Mouse (Mus musculus) limb, embryonic 11.5 days (tissue): ENCODE results near the gene Fbxo39. TPM values are rescaled to one million over a fixed set of nuclear protein-coding genes. Genes with fewer than 3 reads are reported as not detected.

ENCODE experiments used
- ATAC-seq: fragments of 200-750 bp; cut with Nextera tagmentation; 2 replicates; pipeline ENCODE4 v1.8.0; 2017; ENCODE audit warnings: low read depth; ENCODE audit not compliant: insufficient number of reproducible peaks, low FRiP score, low TSS enrichment
- DNase-seq: peaks from one replicate; pipeline ENCODE4 v3.0.0-alpha.2; 2015; ENCODE audit warnings: low spot score
- H3K27ac ChIP-seq: fragments of 300-500 bp; sonication (generic); replicated peaks from 2 replicates; pipeline ENCODE4 v1.5.1; 2014; ENCODE audit warnings: low read depth, mild to moderate bottlenecking, low read length
- H3K27me3 ChIP-seq: fragments of 300-500 bp; sonication (generic); 2 replicates; pipeline ENCODE4 v1.6.1; 2014; ENCODE audit warnings: mild to moderate bottlenecking, low read length, mixed read lengths; ENCODE audit not compliant: control insufficient read depth, insufficient read depth
- H3K36me3 ChIP-seq: fragments of 300-500 bp; sonication (generic); 2 replicates; pipeline ENCODE4 v1.6.1; 2014; ENCODE audit warnings: mild to moderate bottlenecking, low read length, moderate library complexity, mixed read lengths; ENCODE audit not compliant: control insufficient read depth, insufficient read depth
- H3K4me1 ChIP-seq: fragments of 300-500 bp; sonication (generic); 2 replicates; pipeline ENCODE4 v1.6.1; 2014; ENCODE audit warnings: low read length, mixed read lengths; ENCODE audit not compliant: control insufficient read depth, insufficient read depth
- H3K4me2 ChIP-seq: fragments of 300-500 bp; sonication (generic); 2 replicates; pipeline ENCODE4 v1.6.1; 2014; ENCODE audit warnings: low read depth, mild to moderate bottlenecking, moderate library complexity; ENCODE audit not compliant: severe bottlenecking
- H3K4me3 ChIP-seq: fragments of 300-500 bp; sonication (generic); 2 replicates; pipeline ENCODE4 v1.5.1; 2014; ENCODE audit warnings: low read depth, low read length
- H3K9ac ChIP-seq: fragments of 300-500 bp; sonication (generic); 2 replicates; pipeline ENCODE4 v1.6.1; 2014; ENCODE audit warnings: mild to moderate bottlenecking, low read length
- H3K9me3 ChIP-seq: fragments of 300-500 bp; sonication (generic); 2 replicates; pipeline ENCODE4 v1.6.1; 2016; ENCODE audit warnings: low read length; ENCODE audit not compliant: control insufficient read depth
- WGBS: fragments of 180-500 bp; shearing (Covaris S2); extraction: QIAGEN DNeasy Blood & Tissue Kit; methylation state at CpG from one replicate; pipeline ENCODE4 v1.1.7; 2014; 5-methylcytosine and 5-hydroxymethylcytosine counted together
- polyA plus RNA-seq: library from polyadenylated mRNA; unstranded; fragments of >200 nt; fragmentation: Nextera tagmentation; extraction: Ambion mirVana; gene quantifications from 2 replicates; pipeline ENCODE4 v1.2.1, GENCODE M21; 2014

Gene Fbxo39
- not detected in 2 replicates for polyA plus RNA-seq

DNA sequence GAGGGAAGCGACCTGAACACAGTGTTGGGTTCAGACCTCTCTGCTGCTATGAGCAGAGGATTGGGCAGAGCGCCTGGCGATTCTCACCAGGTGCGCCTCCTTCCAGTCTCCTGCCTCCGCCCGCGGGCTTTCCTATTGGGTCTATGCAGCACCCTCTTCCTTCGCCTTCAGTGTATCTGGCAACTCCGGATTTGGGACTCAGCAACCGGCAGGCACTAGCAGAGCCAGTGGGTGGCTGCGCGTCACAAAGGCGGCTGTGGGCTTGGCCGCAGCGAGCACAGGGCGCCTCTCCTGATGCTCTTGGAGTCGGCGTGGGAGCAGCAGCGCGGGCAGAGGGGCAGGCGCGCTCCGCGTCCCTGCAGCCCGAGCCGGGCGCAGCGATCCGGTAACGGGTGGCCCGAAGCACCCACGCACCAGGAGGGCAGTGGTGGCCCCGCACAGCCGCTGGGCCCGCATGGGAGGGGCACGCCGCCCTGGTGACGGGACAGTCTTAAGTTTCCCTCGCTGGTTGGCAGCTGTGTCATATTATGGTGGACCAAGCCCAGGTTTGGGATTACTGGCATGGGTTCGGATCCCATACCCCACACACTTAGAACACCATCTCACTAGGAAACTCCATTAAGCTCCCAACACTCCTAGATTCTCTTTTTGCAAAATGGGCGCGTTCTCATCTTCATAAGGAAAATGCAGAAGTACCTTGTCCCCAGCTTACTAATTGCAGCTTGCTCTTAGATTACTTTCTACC is at the start of gene Fbxo39:
TSS of gene Fbxo39 (plus strand) at position 294 of the 745 bp plus-strand sequence.
- H3K27me3 ChIP-seq, result peaks cover 20% of the 10 kb centered on the region
- H3K9ac ChIP-seq, result peak within 1 kb of the TSS; percentile 27; the same call in 1 of the 2 replicates
- ATAC-seq (no peak), DNase-seq (peak; percentile 29)
- H3K4me1 ChIP-seq, result no peaks in the 10 kb centered on the region
- no peak within 1 kb of the TSS for H3K27ac ChIP-seq
- peak within 1 kb of the TSS; percentile 42 for H3K4me2 ChIP-seq
- H3K9me3 ChIP-seq, result no peaks in the 10 kb centered on the region
- peak within 1 kb of the TSS; percentile 16; the same call in 1 of the 2 replicates for H3K4me3 ChIP-seq
- H3K36me3 ChIP-seq, result no peaks in the 10 kb centered on the region
- 10% methylated on average over 41 of the region's 42 CpGs for WGBS

DNA sequence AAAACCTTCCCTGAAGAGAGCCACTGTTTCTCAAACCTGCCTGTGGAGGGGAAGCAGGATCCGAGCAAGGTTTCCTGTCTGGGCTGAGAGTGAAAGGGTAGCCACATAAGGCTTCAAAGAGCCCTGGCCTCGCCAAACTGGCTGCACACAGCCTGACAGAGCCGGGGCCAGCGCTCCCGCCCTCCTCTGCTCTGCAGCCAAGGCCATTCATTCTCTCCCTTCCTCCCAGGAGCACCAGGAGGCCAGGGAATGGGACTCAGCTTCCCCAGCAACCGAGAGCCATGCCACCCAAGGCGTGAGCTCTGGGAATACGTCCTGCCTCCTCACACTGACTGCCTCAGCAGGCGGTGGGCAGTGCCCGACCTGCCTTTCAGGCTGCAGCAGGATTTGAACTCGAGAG is 48.8 kb upstream of the Fbxo39 start:
- Histone ChIP-seq H3K9ac (no peak overlapping the region), H3K27me3 (peaks cover 37% of the 10 kb centered on the region), H3K4me2 (no peak overlapping the region), H3K36me3 (no peaks in the 10 kb centered on the region), H3K4me1 (no peaks in the 10 kb centered on the region), H3K27ac (no peak overlapping the region), H3K4me3 (no peak overlapping the region), H3K9me3 (no peaks in the 10 kb centered on the region)
- ATAC-seq, result no peak
- peak; percentile 23 for DNase-seq
- WGBS, result 10% methylated on average over 11 of the region's 11 CpGs

DNA sequence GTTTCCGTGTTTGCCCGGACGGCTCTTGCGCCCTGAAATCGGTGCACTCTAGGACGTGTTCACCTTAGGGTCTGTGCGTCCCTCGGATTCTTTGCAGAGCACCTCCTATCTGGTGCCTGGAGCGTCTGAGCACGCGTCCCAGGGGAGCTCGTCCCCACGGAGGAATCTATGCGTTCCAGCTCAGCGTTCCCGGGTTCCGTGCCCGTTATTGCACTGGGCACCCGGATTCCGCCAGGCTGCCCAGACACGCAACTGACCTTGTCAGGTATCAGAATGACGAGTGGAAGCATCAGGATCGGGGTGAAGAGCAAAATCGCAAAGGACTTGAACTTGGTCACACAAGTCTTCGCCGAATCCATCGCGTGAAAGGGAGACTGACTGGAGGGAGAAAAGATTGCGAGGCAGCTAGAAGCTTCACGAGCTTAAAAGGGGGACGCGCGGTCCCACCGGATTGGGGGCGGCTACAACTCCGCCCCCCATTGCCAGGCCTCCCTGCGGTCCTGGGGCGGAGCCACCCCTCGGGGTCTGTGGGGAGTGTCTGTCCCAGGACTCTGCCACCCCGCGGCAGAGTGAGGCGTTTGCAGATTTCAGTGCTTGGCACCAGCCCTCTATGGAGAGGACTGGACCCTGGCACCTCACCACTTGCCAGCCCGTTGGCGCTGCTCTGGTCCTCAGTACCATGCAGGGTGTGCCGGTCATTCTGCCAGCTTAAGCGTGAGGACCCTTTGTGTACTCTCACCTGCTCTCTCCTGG is 47.9 kb upstream of the Fbxo39 start:
- DNase-seq (peak; percentile 74), ATAC-seq (peak; percentile 60; the same call in 1 of the 2 replicates)
- H3K27ac ChIP-seq, result no peak overlapping the region
- H3K4me3 ChIP-seq, result peak overlapping the region; percentile 31
- H3K9me3 ChIP-seq, result no peaks in the 10 kb centered on the region
- 1% methylated on average over 46 of the region's 46 CpGs for WGBS
- H3K27me3 ChIP-seq, result peaks cover 37% of the 10 kb centered on the region
- no peaks in the 10 kb centered on the region for H3K4me1 ChIP-seq
- H3K36me3 ChIP-seq, result no peaks in the 10 kb centered on the region
- no peak overlapping the region for H3K9ac ChIP-seq
- peak overlapping the region; percentile 71 for H3K4me2 ChIP-seq

DNA sequence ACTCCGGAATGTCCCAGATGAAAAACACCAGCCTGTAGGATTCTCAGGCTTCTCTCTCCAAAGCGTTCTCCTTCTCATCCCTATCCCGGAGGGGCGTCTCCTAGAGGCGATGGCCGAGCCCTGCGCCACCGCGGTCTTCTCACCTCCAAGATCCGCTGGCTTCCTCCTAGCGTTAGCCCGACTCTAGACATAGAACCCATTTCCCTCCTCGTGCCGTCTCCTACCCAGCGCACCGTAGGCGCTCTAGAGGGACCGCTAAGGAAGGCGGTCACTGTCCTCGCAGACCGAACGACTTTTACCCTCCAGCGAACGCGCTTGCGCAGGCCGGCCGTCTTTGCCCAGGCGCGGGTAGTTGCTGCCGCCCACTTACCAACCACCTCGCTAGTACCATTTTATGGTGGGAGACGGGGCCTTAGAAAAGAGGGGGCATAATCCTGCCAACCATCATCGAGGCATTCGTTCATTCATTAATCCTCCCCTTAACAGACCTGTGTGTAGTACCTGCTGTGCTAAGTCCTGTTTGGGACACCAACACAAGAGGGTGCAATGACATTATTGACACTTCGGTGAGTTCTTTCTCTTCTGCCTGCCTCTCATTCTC is 47.2 kb upstream of the Fbxo39 start, which contains the start of gene Slc13a5:
TSS of gene Slc13a5 (minus strand) at position 263 of the 601 bp plus-strand sequence.
- DNase-seq, result no peak

DNA sequence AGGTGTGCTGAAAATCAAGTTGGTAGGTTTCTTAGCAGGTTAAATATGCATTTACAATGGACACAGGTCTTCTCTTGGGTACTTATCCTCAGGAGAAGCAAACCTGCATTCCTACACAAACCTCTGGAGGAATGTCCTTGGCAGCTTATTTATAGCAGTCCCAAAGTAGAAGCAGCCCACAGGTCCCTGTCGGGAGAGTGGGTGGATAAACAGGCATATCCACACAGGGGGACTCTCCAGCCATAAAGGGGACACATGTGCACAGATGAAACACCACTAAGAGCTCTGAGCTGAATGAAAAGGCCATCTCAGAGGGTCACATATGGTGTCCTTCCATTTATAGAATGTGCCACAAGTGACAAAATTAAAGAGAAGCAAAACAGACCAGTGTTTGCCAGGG is 42.5 kb upstream of the Fbxo39 start:
- no peaks in the 10 kb centered on the region for H3K36me3 ChIP-seq
- H3K27ac ChIP-seq, result no peak overlapping the region
- DNase-seq (no peak), ATAC-seq (no peak)
- WGBS, result 44% methylated on average over 1 of the region's 1 CpGs
- peaks cover 12% of the 10 kb centered on the region for H3K27me3 ChIP-seq
- no peak overlapping the region for H3K4me2 ChIP-seq
- no peaks in the 10 kb centered on the region for H3K4me1 ChIP-seq
- no peak overlapping the region for H3K9ac ChIP-seq
- no peak overlapping the region for H3K4me3 ChIP-seq
- H3K9me3 ChIP-seq, result no peaks in the 10 kb centered on the region

More for the DNA sequence above, 47.2 kb upstream of the Fbxo39 start, which contains the start of gene Slc13a5:
- peak within 1 kb of the TSS; percentile 71 for H3K4me2 ChIP-seq
- H3K4me3 ChIP-seq, result peak within 1 kb of the TSS; percentile 31
- 0 out of 2 replicates have a peak, but pooled peaks have one; percentile 13 for ATAC-seq
- H3K27me3 ChIP-seq, result peaks cover 37% of the 10 kb centered on the region
- H3K9me3 ChIP-seq, result no peaks in the 10 kb centered on the region
- WGBS, result 3% methylated on average over 36 of the region's 36 CpGs
- H3K27ac ChIP-seq, result no peak within 1 kb of the TSS
- no peaks in the 10 kb centered on the region for H3K4me1 ChIP-seq
- H3K36me3 ChIP-seq, result no peaks in the 10 kb centered on the region
- 0 out of 2 replicates have a peak within 1 kb of the TSS, but pooled peaks have one; percentile 5 for H3K9ac ChIP-seq

DNA sequence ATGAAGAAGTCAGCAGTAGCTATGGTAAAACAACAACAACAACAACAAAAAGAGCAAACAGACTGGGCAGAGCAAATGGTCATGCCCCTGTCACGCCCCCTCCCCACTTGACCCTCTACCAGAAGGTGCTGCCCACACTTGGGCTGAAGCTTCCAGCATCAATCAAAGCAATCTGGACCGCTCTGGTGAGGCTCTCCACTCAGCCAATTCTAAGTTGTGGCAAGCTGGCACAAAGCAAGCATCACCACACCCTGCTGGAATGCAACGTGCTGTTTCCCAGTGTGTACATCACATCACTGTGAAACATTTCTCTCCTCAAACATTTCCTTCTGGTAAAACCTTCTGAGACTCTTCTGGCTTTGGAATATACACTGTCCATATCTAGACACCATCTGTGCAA is 40.9 kb upstream of the Fbxo39 start:
- H3K36me3 ChIP-seq, result no peaks in the 10 kb centered on the region
- no peaks in the 10 kb centered on the region for H3K9me3 ChIP-seq
- H3K27ac ChIP-seq, result no peak overlapping the region
- no peak overlapping the region for H3K4me2 ChIP-seq
- no peak overlapping the region for H3K9ac ChIP-seq
- ATAC-seq (no peak), DNase-seq (no peak)
- WGBS, result 62% methylated on average over 3 of the region's 3 CpGs
- no peak overlapping the region for H3K4me3 ChIP-seq
- H3K27me3 ChIP-seq, result no peaks in the 10 kb centered on the region
- H3K4me1 ChIP-seq, result no peaks in the 10 kb centered on the region

DNA sequence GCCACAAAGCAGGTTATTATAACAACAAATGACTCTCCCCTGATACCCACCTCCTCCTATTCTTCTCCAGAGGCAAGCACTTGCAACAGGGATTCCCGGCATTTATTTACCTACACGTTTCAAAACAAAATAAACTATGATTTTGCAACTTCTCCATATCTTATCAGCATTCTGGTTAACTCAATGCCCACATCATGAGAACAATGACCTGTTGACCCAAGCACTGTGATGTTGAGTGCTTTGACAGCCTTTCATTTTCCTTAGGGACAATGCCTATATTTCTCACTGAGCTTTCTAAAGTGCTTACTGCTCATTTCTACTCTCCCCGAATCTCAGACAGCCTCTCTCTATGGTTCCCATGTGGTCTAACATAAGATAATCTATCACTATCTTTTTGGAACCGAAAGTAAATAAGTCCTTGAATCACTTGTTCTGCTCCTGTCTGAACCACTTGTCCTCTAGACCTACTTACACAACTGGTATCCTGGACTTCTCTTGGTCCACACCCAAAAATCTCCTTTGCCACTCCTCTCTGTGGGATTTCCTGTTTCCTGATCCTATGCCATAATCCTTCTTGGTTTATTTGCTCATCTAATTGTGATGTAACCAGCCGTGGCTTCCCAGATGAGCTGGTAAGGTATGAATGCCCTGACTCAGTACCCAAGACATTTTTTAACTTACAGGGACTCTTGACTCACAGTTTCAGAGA is 32.9 kb upstream of the Fbxo39 start:
- no peaks in the 10 kb centered on the region for H3K36me3 ChIP-seq
- DNase-seq (no peak), ATAC-seq (no peak)
- 84% methylated on average over 5 of the region's 5 CpGs for WGBS
- H3K27me3 ChIP-seq, result no peaks in the 10 kb centered on the region
- no peak overlapping the region for H3K9ac ChIP-seq
- no peaks in the 10 kb centered on the region for H3K9me3 ChIP-seq
- H3K27ac ChIP-seq, result no peak overlapping the region
- no peak overlapping the region for H3K4me2 ChIP-seq
- H3K4me1 ChIP-seq, result no peaks in the 10 kb centered on the region
- no peak overlapping the region for H3K4me3 ChIP-seq
